Mouse (Mus musculus): ENCODE results near the gene Lrrc71.
A peak's percentile ranks its signal among the peaks of the same experiment; 100 is the strongest.

Gene Lrrc71

GRCm38 (mm10) chr3:87748431-87748830 is at the start of gene Lrrc71:
Gene Lrrc71, minus strand, starts transcription at chr3:87748625.
- no peak for DNase-seq (ENCODE audit: low read depth, low spot score)

DNA sequence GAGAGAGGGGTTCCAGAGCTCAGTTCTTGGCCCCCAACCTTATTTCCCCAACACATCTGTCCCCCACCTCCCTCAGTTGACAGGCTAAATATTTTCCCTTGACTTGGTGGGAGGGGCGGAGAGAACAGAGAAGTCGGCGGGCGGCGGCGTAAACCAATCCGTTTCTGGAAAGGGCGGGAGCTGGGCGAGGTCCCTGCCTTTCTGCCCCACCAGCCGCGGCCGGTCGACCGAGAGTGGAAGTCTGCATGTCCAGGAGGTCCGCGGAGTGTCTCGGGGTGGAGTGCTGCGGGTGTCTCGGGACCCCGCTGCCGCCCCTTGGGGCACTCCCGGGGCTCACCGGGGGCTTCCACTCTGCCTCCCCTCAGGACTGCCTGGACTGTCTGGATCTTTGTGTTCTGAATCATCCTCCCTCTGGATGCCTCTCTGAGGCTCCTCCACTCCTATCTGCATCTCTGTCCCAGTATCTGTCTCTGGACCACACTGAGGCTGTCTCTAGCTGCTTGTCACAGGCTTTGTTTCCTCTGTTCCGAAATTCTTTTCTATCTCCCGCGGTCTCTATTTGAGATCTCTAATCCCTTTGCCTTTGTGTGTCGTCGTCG is 48.4 kb upstream of the Lrrc71 start, which contains the start of gene Insrr:
Insrr (plus strand) TSS at position 216 of the 599 bp plus-strand sequence.
- DNase-seq (ENCODE audit: low read depth, low spot score), result no peak

DNA sequence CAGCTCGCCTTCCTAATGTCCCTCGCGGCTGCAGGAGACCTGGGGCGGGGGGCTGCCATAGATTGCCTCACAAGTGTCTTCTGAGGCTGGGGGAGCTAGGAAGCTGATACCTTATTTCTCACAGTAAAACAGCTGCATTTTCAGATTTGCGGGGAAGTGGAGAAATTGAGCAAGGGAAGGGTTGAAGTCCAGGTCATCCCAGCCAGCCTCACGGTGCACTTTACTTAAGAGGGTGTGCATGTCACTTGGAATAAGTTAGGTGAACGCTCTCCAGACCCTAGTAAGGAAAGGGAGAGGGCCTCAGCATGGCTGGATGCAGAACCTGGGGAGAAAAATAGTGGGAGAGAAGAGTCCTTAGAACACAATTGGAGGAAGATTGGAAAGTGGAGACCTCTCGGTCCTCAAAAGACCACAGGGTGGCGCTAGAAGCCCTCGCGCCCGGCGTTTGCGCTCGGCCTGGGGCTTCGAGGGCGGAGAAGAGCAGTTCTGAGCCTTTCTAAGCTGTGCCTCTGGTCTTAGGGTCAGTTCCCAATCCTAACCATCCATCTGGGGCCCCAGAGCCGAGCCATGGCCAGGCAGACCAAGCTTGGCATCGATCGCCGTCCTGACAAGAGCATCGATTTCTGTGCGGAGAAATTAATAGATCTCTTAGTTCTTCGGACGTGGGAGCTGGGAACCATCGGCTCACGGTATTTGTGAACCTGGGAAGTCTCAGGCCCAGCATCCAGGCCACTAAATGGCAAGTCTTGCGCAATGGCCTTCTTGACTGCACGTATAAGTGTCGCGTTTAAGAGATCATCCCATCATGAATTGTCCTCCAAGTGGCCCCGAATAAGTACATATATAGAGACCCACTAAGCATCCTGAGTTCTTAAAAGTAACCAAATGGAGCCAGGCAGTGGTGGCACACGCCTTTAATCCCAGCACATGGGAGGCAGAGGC is 47.2 kb upstream of the Lrrc71 start:
- DNase-seq (ENCODE audit: low read depth, low spot score), result no peak

- DNase-seq (ENCODE audit: low read depth, low spot score), result no peak
Observed at GRCm38 (mm10) chr3:87794922-87795325, 46.5 kb upstream of the Lrrc71 start, which contains the start of gene Ntrk1. Gene Ntrk1, minus strand, starts transcription at chr3:87795162.

- DNase-seq (ENCODE audit: low read depth, low spot score), result no peak
Observed at GRCm38 (mm10) chr3:87789768-87790167, 41.3 kb upstream of the Lrrc71 start.

GRCm38 (mm10) chr3:87789248-87789647 is 40.8 kb upstream of the Lrrc71 start:
- DNase-seq (ENCODE audit: low read depth, low spot score), result no peak

DNA sequence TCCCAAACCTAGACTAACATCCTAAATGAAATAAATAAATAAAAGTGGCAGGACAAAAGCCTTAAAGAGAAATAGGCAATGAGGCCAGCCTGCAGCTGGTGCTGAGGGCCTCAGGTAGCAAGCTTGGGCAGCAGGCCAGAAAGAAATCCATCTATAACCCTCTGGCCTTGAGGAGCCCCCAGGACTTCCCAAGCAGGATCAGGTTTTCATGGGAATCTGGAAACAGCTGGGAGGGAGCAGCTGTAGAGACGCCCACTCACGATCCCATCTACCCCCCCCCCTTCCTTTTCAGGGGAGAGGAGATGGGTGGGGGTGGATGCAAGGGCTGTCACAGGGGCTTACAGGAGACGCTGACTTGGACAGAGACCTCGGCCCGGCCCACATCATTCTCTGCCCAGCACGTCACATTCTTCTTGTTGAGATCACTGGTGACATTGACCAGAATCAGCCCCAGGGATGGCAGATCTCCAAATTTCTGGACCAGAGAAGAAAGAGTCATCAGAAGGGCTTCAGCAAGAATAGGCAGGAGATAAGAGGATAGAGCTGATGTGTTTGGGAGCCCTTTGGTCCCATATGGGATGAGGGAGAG is 37.3 kb upstream of the Lrrc71 start:
- no peak for DNase-seq (ENCODE audit: low read depth, low spot score)

DNA sequence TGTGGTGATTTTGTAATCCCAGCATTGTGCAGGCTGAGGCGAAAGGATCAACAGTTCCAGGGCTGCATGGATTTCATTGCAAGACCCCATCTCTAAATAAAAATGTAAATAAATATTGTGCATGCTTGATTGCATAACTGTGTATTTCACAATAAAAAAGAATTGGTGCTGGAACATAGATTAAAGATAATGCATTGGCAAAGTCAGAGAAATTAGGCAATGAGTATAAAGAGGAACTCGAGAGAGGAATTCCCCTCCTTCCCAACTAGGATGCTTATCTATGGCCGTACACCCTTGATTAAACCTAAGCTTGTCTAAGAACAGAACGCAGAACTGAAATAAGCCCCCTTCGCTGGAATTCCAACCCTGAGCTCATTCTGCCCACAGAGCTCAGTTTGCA is 36.7 kb upstream of the Lrrc71 start:
- DNase-seq (ENCODE audit: low read depth, low spot score), result no peak

DNA sequence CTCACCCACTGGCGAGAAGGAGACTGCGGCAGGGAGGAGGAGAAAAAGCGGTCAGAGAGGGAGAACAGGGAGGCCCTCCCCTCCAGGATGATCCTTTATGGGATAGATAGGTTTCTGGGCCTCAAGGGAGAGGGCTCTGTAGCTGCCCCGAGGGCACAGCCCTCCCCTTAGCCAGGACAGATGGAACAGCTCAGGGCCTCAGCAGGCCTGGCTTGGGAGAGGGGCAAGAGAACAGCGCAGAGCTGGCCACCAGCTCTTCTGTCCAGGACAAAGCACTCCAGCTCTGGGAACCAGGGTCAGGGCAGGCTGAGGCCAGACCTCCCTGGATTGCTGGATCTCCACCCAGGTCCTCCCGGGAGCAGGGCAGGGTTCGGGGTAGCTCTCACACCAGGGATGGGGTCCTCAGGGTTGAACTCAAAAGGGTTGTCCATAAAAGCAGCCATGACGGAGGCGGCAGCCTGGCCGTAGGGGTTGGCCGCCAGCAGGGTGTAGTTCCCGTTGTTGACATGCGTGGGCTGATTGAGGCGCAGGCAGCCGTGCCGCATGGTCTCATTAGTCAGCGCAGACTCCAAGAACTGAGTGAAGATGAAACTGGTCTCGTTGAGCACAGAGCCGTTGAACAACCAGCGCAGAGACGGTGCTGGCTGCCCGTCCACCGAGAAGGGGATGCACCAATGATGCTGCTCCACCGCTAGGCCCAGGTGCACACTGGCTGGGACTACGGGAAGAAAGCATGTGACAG is 35.0 kb upstream of the Lrrc71 start:
- no peak for DNase-seq (ENCODE audit: low read depth, low spot score)

DNA sequence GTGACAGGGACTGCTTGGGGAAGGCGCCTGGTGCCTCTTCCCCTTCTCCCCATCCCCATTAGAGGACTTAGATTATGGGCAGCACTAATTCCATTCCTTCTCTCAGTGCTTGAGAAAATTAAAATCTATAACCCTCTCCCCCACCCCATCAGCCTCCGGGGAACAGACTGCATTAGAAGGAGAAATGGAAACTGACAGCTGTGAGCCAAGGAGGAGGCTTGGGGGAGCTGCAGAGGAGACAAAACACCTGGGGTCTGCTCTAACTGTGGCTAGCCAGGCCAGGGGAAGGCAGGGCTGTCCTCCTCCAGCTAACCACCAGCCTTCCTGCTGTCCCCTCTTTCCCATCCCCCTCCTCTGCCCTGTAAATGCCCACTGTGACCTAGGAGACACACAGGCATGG is 30.7 kb upstream of the Lrrc71 start:
- DNase-seq (ENCODE audit: low read depth, low spot score), result no peak

GRCm38 (mm10) chr3:87778283-87778682 is 29.9 kb upstream of the Lrrc71 start:
- DNase-seq (ENCODE audit: low read depth, low spot score), result no peak

GRCm38 (mm10) chr3:87771088-87771487 is 22.7 kb upstream of the Lrrc71 start:
- DNase-seq (ENCODE audit: low read depth, low spot score), result no peak

GRCm38 (mm10) chr3:87770280-87770679 is 21.9 kb upstream of the Lrrc71 start:
- DNase-seq (ENCODE audit: low read depth, low spot score), result peak; percentile 86

- DNase-seq (ENCODE audit: low read depth, low spot score), result no peak
Observed at GRCm38 (mm10) chr3:87769506-87769905, 21.1 kb upstream of the Lrrc71 start.

GRCm38 (mm10) chr3:87768844-87769243 is 20.4 kb upstream of the Lrrc71 start:
- peak; percentile 85 for DNase-seq (ENCODE audit: low read depth, low spot score)

GRCm38 (mm10) chr3:87768431-87768830 is 20.0 kb upstream of the Lrrc71 start:
- peak; percentile 51 for DNase-seq (ENCODE audit: low read depth, low spot score)

DNA sequence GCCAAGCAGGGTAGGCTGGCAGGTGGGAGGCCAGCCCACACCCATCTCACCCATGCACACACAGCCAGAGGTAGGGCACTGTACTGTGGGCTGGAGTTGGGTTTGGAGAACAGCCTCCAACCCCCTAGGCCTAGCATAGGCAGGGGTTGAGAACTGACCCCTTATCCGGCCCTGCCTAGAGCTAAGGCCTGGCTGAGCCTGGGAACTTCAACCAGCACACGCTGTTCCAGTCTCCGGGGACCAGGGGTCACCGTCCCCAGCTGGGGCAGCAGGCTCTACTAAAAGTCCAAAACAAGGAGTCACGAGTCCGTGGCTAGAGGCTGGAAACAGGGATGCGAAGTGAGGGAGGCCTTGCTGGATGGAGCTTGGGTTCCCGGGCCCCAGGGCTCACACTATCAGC is 19.3 kb upstream of the Lrrc71 start:
- peak; percentile 31 for DNase-seq (ENCODE audit: low read depth, low spot score)

GRCm38 (mm10) chr3:87766284-87766667 is 17.9 kb upstream of the Lrrc71 start:
- DNase-seq (ENCODE audit: low read depth, low spot score), result no peak

DNA sequence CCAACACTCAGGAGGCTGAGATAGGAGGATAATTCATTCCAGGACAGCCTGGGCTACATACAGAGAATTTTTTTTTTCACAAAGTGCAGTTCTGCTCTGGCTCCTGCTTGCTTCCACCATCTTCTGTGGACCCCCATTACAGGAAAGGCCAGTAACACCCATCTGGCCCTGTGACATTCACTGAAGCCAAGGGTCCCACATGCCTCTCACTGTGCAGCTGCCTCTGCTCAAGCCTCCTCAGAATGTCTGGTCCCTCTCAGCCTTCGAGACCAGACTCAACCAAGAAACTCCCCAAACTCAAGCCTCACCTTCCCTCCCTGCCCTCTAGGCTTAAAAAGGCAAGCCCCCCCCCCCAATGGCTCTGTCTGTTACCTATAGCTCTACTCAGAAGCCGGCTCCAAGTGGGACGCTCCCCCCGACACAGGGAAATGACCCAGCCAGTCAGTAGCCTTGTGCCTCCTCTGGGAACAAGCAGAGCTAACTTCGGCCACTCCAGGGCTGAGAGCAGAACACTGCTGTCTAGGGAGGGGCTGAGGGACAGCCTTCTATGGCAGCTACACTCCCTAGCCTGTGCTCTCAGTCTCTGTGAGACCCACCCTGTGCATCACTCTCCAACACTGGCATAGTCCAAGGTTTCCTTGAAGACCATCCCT is 17.3 kb upstream of the Lrrc71 start:
- no peak for DNase-seq (ENCODE audit: low read depth, low spot score)

- DNase-seq (ENCODE audit: low read depth, low spot score), result peak; percentile 77
Observed at GRCm38 (mm10) chr3:87765091-87765490, 16.7 kb upstream of the Lrrc71 start.

DNA sequence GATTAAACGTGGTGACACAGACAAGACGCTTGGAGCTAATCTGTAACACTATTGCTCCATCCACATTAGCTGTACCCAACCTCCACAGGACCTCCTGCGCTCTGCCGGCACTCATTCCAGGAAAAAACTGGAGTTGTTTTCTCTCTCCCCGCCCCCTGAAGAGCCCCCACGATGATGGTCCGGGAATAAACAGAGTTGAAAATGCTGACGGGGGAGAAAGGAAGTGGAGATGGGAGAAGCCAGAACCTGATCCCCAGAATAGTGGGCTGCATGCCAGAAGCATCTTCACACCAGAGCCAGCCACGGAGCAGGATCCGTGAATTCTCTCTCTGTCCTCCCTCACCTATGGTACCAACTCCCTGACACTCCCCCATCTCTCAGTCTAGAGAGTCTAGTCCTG is 16.1 kb upstream of the Lrrc71 start:
- peak; percentile 74 for DNase-seq (ENCODE audit: low read depth, low spot score)
